Mouse (Mus musculus) hindbrain, embryonic 10.5 days (tissue): ENCODE data around the gene Csf3. TPM values are rescaled to one million over a fixed set of nuclear protein-coding genes. Genes with fewer than 3 reads are reported as not detected.

Experiments used
- DNase-seq: peaks from one replicate; pipeline ENCODE4 v3.0.0-alpha.2; 2017; ENCODE audit warnings: low spot score
- H3K27ac ChIP-seq: fragments of 300-500 bp; sonication (generic); 2 replicates; pipeline ENCODE4 v1.5.1; 2016; ENCODE audit warnings: mild to moderate bottlenecking, moderate library complexity
- H3K27me3 ChIP-seq: fragments of 300-500 bp; sonication (generic); 2 replicates; pipeline ENCODE4 v1.6.1; 2016; ENCODE audit warnings: mild to moderate bottlenecking; ENCODE audit not compliant: poor library complexity, insufficient read depth, severe bottlenecking
- H3K36me3 ChIP-seq: fragments of 300-500 bp; sonication (generic); 2 replicates; pipeline ENCODE4 v1.6.1; 2016; ENCODE audit warnings: mild to moderate bottlenecking, moderate library complexity
- H3K4me1 ChIP-seq: fragments of 300-500 bp; sonication (generic); replicated peaks from 2 replicates; pipeline ENCODE4 v1.6.1; 2016; ENCODE audit warnings: mild to moderate bottlenecking
- H3K4me3 ChIP-seq: fragments of 300-500 bp; sonication (generic); 2 replicates; pipeline ENCODE4 v1.5.1; 2016; ENCODE audit warnings: mild to moderate bottlenecking, moderate library complexity
- H3K9me3 ChIP-seq: fragments of 300-500 bp; sonication (generic); 2 replicates; pipeline ENCODE4 v1.6.1; 2016; ENCODE audit warnings: mild to moderate bottlenecking, moderate library complexity
- WGBS: fragments of 180-500 bp; shearing (Covaris S2); methylation state at CpG from one replicate; pipeline ENCODE4 v1.1.7; 2016; 5-methylcytosine and 5-hydroxymethylcytosine counted together
- polyA plus RNA-seq: library from polyadenylated mRNA; unstranded; fragments of >200 nt; fragmentation: Nextera tagmentation; extraction: Ambion mirVana; gene quantifications from 2 replicates; pipeline ENCODE4 v1.2.1, GENCODE M21; 2016

Csf3 gene
- polyA plus RNA-seq, 1 experiment from 2014 or later, result not detected

GRCm38 (mm10) chr11:98740026-98740392 lies 38.9 kb downstream of the Csf3 start:
- no peaks in the 10 kb centered on the region for H3K9me3 ChIP-seq
- H3K36me3 ChIP-seq, result no peaks in the 10 kb centered on the region
- H3K27ac ChIP-seq, result peak overlapping the region; percentile 99
- peaks cover 71% of the 10 kb centered on the region for H3K4me1 ChIP-seq
- DNase-seq, result no peak
- 0 out of 2 replicates have a peak, but pooled peaks cover 3% of the 10 kb centered on the region for H3K27me3 ChIP-seq
- H3K4me3 ChIP-seq, result peak overlapping the region; percentile 83
- WGBS, result 16% methylated on average over 8 of the region's 8 CpGs

GRCm38 (mm10) chr11:98740393-98741050 lies 39.5 kb downstream of the Csf3 start, which contains the start of gene Thra:
TSS of gene Thra (plus strand) at chr11:98740638.
- peaks cover 76% of the 10 kb centered on the region for H3K4me1 ChIP-seq
- peak within 1 kb of the TSS; percentile 99 for H3K27ac ChIP-seq
- peak; percentile 72 for DNase-seq
- no peaks in the 10 kb centered on the region for H3K36me3 ChIP-seq
- H3K27me3 ChIP-seq, result 0 out of 2 replicates have a peak, but pooled peaks cover 3% of the 10 kb centered on the region
- H3K9me3 ChIP-seq, result no peaks in the 10 kb centered on the region
- under 1% methylated on average over 22 of the region's 22 CpGs for WGBS
- peak within 1 kb of the TSS; percentile 83 for H3K4me3 ChIP-seq

- Histone ChIP-seq H3K36me3 (no peaks in the 10 kb centered on the region), H3K4me1 (peaks cover 82% of the 10 kb centered on the region), H3K4me3 (peak overlapping the region; percentile 83), H3K27ac (peak overlapping the region; percentile 99), H3K9me3 (no peaks in the 10 kb centered on the region), H3K27me3 (peaks cover 4% of the 10 kb centered on the region; the same call in 1 of the 2 replicates)
- WGBS, result under 1% methylated on average over 17 of the region's 17 CpGs
- DNase-seq, result no peak
Observed at GRCm38 (mm10) chr11:98741051-98741620, 40.1 kb downstream of the Csf3 start.

- peak; percentile 88 for DNase-seq
- H3K27ac ChIP-seq, result peak overlapping the region; percentile 99
- H3K36me3 ChIP-seq, result no peaks in the 10 kb centered on the region
- H3K4me1 ChIP-seq, result peaks cover 89% of the 10 kb centered on the region
- H3K9me3 ChIP-seq, result no peaks in the 10 kb centered on the region
- peak overlapping the region; percentile 83 for H3K4me3 ChIP-seq
- WGBS, result under 1% methylated on average over 84 of the region's 86 CpGs
- peaks cover 8% of the 10 kb centered on the region; the same call in 1 of the 2 replicates for H3K27me3 ChIP-seq
Observed at GRCm38 (mm10) chr11:98741622-98742396, 40.7 kb downstream of the Csf3 start.

GRCm38 (mm10) chr11:98742397-98743291 lies 41.6 kb downstream of the Csf3 start:
- Histone ChIP-seq H3K36me3 (no peaks in the 10 kb centered on the region), H3K9me3 (no peaks in the 10 kb centered on the region), H3K27me3 (peaks cover 8% of the 10 kb centered on the region; the same call in 1 of the 2 replicates), H3K4me1 (peaks cover 97% of the 10 kb centered on the region), H3K4me3 (peak overlapping the region; percentile 83), H3K27ac (peak overlapping the region; percentile 99)
- 3% methylated on average over 21 of the region's 21 CpGs for WGBS
- peak; percentile 60 for DNase-seq

GRCm38 (mm10) chr11:98743655-98744345 lies 42.7 kb downstream of the Csf3 start:
- H3K27ac ChIP-seq, result peak overlapping the region; percentile 99
- 8% methylated on average over 9 of the region's 9 CpGs for WGBS
- H3K27me3 ChIP-seq, result peaks cover 6% of the 10 kb centered on the region; the same call in 1 of the 2 replicates
- no peaks in the 10 kb centered on the region for H3K9me3 ChIP-seq
- peak; percentile 77 for DNase-seq
- peak overlapping the region; percentile 83 for H3K4me3 ChIP-seq
- H3K36me3 ChIP-seq, result no peaks in the 10 kb centered on the region
- H3K4me1 ChIP-seq, result peaks cover 98% of the 10 kb centered on the region

- peak overlapping the region; percentile 83 for H3K4me3 ChIP-seq
- WGBS, result 34% methylated on average over 7 of the region's 7 CpGs
Observed at GRCm38 (mm10) chr11:98744456-98745019, 43.5 kb downstream of the Csf3 start.

GRCm38 (mm10) chr11:98745932-98746853 lies 45.1 kb downstream of the Csf3 start:
- H3K36me3 ChIP-seq, result no peaks in the 10 kb centered on the region
- 45% methylated on average over 12 of the region's 12 CpGs for WGBS
- H3K27me3 ChIP-seq, result peaks cover 5% of the 10 kb centered on the region; the same call in 1 of the 2 replicates
- H3K9me3 ChIP-seq, result no peaks in the 10 kb centered on the region
- H3K27ac ChIP-seq, result peak overlapping the region; percentile 74
- H3K4me3 ChIP-seq, result peak overlapping the region; percentile 42; the same call in 1 of the 2 replicates
- peaks cover 100% of the 10 kb centered on the region for H3K4me1 ChIP-seq
- no peak for DNase-seq

More at GRCm38 (mm10) chr11:98744456-98745019, 43.5 kb downstream of the Csf3 start:
- Histone ChIP-seq H3K4me1 (peaks cover 99% of the 10 kb centered on the region), H3K9me3 (no peaks in the 10 kb centered on the region), H3K27me3 (peaks cover 5% of the 10 kb centered on the region; the same call in 1 of the 2 replicates), H3K36me3 (no peaks in the 10 kb centered on the region), H3K27ac (peak overlapping the region; percentile 99)
- DNase-seq, result no peak

GRCm38 (mm10) chr11:98746855-98747693 lies 46.0 kb downstream of the Csf3 start:
- Histone ChIP-seq H3K27ac (peak overlapping the region; percentile 74), H3K4me1 (peaks cover 97% of the 10 kb centered on the region), H3K36me3 (no peaks in the 10 kb centered on the region), H3K27me3 (peaks cover 5% of the 10 kb centered on the region; the same call in 1 of the 2 replicates), H3K9me3 (no peaks in the 10 kb centered on the region), H3K4me3 (peak overlapping the region; percentile 42)
- DNase-seq, result peak; percentile 71
- whole genome bisulfite sequencing, result 10% methylated on average over 18 of the region's 19 CpGs
